In genomic region chr11:80872509-80873474, GRCm38 (mm10) we compare ENCODE assay signal across 8 mouse cellular contexts. TPM values are rescaled to one million over a fixed set of nuclear protein-coding genes. Genes with fewer than 3 reads are reported as not detected.
A peak's percentile ranks its signal among the peaks of the same experiment; 100 is the strongest.
DNase-seq lines count a peak whose midpoint lies in the region; ATAC-seq and TF ChIP-seq lines count a peak whose summit lies in the region.
"Had no signal": no experiment of that assay in that cellular context is flagged by ENCODE, and none has a peak within 500 bp of the region (broad histone marks: within the 10 kb centered on the region; RNA-seq: fewer than 3 reads in every experiment).

No protein-coding gene starts in this region.

- peak; percentile 19 to 34 for DNase-seq in urinary bladder, adult 18-20 months (ENCODE audit: low spot score in 2 of 2)
- no peak for DNase-seq in urinary bladder, postnatal 10 days (ENCODE audit: low spot score)
- peak; percentile 48 for DNase-seq in brain, embryonic 14.5 days (ENCODE audit: low read depth)
- peak; percentile 78 for DNase-seq in lung, postnatal 10 days
- DNase-seq in spleen, adult 2 months (ENCODE audit: low read depth in 1 of 2, low spot score in 2 of 2), result peak in 1 of 2 experiments; percentile 47

- H3K4me3 ChIP-seq in intestine, postnatal 0 days (ENCODE audit: low read depth, low read length), result no peak overlapping the region
- no peak overlapping the region for H3K4me3 ChIP-seq in spleen, adult 2 months (ENCODE audit: extremely low read depth, insufficient read depth, insufficient read length)

- H3K4me2 ChIP-seq in intestine, postnatal 0 days (replicated peaks; ENCODE audit: low read depth), result no peak overlapping the region

- H3K9ac ChIP-seq in intestine, postnatal 0 days (ENCODE audit: low read depth, low read length), result no peak overlapping the region

- H3K36me3 ChIP-seq in intestine, postnatal 0 days (ENCODE audit: control insufficient read depth, insufficient read depth), result no peaks in the 10 kb centered on the region
- no peaks in the 10 kb centered on the region for H3K36me3 ChIP-seq in spleen, adult 2 months (ENCODE audit: control insufficient read depth, insufficient read depth, low read length)

- TF ChIP-seq CTCF in brain, embryonic 14.5 days (IDR thresholded peaks at IDR 0.05; ENCODE audit: borderline replicate concordance, extremely low read depth, insufficient read depth, insufficient read length), result peak; percentile 74
- TF ChIP-seq CTCF in intestine, postnatal 0 days (IDR thresholded peaks at IDR 0.05; ENCODE audit: low read depth), result peak; percentile 85
- peak; percentile 64; the same call in 1 of the 2 replicates for TF ChIP-seq CTCF in spleen, adult 2 months (IDR thresholded peaks at IDR 0.05; ENCODE audit: extremely low read depth, insufficient read depth, insufficient read length, insufficient replicate concordance)

- no peak for TF ChIP-seq POLR2A in brain, embryonic 14.5 days (IDR thresholded peaks at IDR 0.05; ENCODE audit: borderline replicate concordance, extremely low read depth, insufficient read depth, insufficient read length, poor library complexity, severe bottlenecking)
- no peak for TF ChIP-seq POLR2A in spleen, adult 2 months (IDR thresholded peaks at IDR 0.05; ENCODE audit: low read depth, low read length)

- peak; percentile 57; the same call in 1 of the 2 replicates for ATAC-seq in erythroid progenitor cell, adult 5-6 weeks (replicated peaks; ENCODE audit: low FRiP score, poor library complexity, severe bottlenecking)
- ATAC-seq in intestine, postnatal 0 days, result no peak

- no peaks in the 10 kb centered on the region for H3K9me3 ChIP-seq in intestine, postnatal 0 days (ENCODE audit: control insufficient read depth)

- no peaks in the 10 kb centered on the region for H3K4me1 ChIP-seq in intestine, postnatal 0 days (replicated peaks; ENCODE audit: control insufficient read depth, insufficient read depth, low read length)
- H3K4me1 ChIP-seq in spleen, adult 2 months (ENCODE audit: control insufficient read depth, insufficient read depth, insufficient read length), result no peaks in the 10 kb centered on the region

- H3K27me3 ChIP-seq in intestine, postnatal 0 days (replicated peaks; ENCODE audit: control insufficient read depth, insufficient read depth, low read length), result no peaks in the 10 kb centered on the region
- H3K27me3 ChIP-seq in spleen, adult 2 months (ENCODE audit: control insufficient read depth, insufficient read depth, low read length), result no peaks in the 10 kb centered on the region

- no peak overlapping the region for H3K27ac ChIP-seq in intestine, postnatal 0 days (ENCODE audit: low read depth, low read length)
- H3K27ac ChIP-seq in spleen, adult 2 months (ENCODE audit: insufficient read depth, low read length), result no peak overlapping the region

- 57% methylated on average over 17 of the region's 17 CpGs for WGBS in intestine, postnatal 0 days
- WGBS in spleen, adult 2 months, result 55% methylated on average over 17 of the region's 17 CpGs

RNA-seq across cellular contexts. Expression of gene Spaca3, which starts 14.6 kb away (rescaled TPM):
- polyA plus RNA-seq in brain, embryonic 14.5 days (2012; rRNA removed), result not detected in 2 replicates
- total RNA-seq in erythroid progenitor cell, adult 5-6 weeks (2015; ENCODE audit: low replicate concordance), result not detected in 2 replicates
- total RNA-seq in erythroid progenitor cell, adult 5-6 weeks (2017; ENCODE audit: low replicate concordance), result not detected in 2 replicates
- not detected in 2 replicates for polyA plus RNA-seq in intestine, postnatal 0 days (2015; fragmentation: Nextera tagmentation; extraction: Ambion mirVana)
- polyA plus RNA-seq in spleen, adult 2 months (2012; rRNA removed), result not detected in 2 replicates
- total RNA-seq: layer of hippocampus, adult 18-20 months had no signal
